Mouse (Mus musculus): Measurements from ENCODE around the gene Rnf144a.

GRCm38 (mm10) chr12:26424841-26425240 is 9.8 kb upstream of the Rnf144a start:
- TF ChIP-seq CTCF (IDR thresholded peaks at IDR 0.05; ENCODE audit: low read depth): peak; percentile 71
- no peak for TF ChIP-seq EP300 (optimal IDR thresholded peaks at IDR 0.05)
